Mouse (Mus musculus): Measurements from ENCODE around the gene Pip4p1.
"Not testable (repeated sequence)": the region's sequence is repeated elsewhere in the genome, so short reads cannot be mapped to it uniquely, and the experiment has no call there.

Gene Pip4p1

GRCm38 (mm10) chr14:50930754-50931492 lies at the start of gene Pip4p1, which contains the start of gene Pnp:
Gene Pip4p1, minus strand, starts transcription at chr14:50930856.
Gene Pnp, plus strand, starts transcription at chr14:50931082.
- DNase-seq = peak; percentile 99 to 100

GRCm38 (mm10) chr14:50979631-50980030 lies 49.0 kb upstream of the Pip4p1 start:
- DNase-seq = no peak

- not testable (repeated sequence) for DNase-seq
Measured at GRCm38 (mm10) chr14:50978451-50978850, 47.8 kb upstream of the Pip4p1 start.

GRCm38 (mm10) chr14:50976674-50977073 lies 46.0 kb upstream of the Pip4p1 start:
- peak in 1 of 2 experiments; percentile 27 for DNase-seq

GRCm38 (mm10) chr14:50975001-50975400 lies 44.3 kb upstream of the Pip4p1 start:
- no peak for DNase-seq

- DNase-seq = no peak
Measured at GRCm38 (mm10) chr14:50973700-50974099, 43.0 kb upstream of the Pip4p1 start.

GRCm38 (mm10) chr14:50973054-50973453 lies 42.4 kb upstream of the Pip4p1 start:
- DNase-seq = not testable (repeated sequence)

- DNase-seq = no peak
Measured at GRCm38 (mm10) chr14:50970822-50971221, 40.2 kb upstream of the Pip4p1 start.

- DNase-seq = no peak
Measured at GRCm38 (mm10) chr14:50969558-50970544, 39.2 kb upstream of the Pip4p1 start.

- DNase-seq = no peak
Measured at GRCm38 (mm10) chr14:50969041-50969440, 38.4 kb upstream of the Pip4p1 start.

GRCm38 (mm10) chr14:50968216-50968980 lies 37.7 kb upstream of the Pip4p1 start:
- no peak for DNase-seq

GRCm38 (mm10) chr14:50958289-50958995 lies 27.8 kb upstream of the Pip4p1 start:
- DNase-seq = not testable (repeated sequence)

GRCm38 (mm10) chr14:50957146-50957545 lies 26.5 kb upstream of the Pip4p1 start:
- not testable (repeated sequence) for DNase-seq

GRCm38 (mm10) chr14:50956724-50957123 lies 26.1 kb upstream of the Pip4p1 start:
- not testable (repeated sequence) for DNase-seq

- DNase-seq = peak; percentile 73 to 77
Measured at GRCm38 (mm10) chr14:50955942-50956508, 25.4 kb upstream of the Pip4p1 start, which contains the start of gene Pnp2. Gene Pnp2, plus strand, starts transcription at chr14:50955992.

- no peak for DNase-seq
Measured at GRCm38 (mm10) chr14:50955487-50955886, 24.8 kb upstream of the Pip4p1 start.

GRCm38 (mm10) chr14:50945526-50945925 lies 14.9 kb upstream of the Pip4p1 start:
- not testable (repeated sequence) for DNase-seq

- DNase-seq = not testable (repeated sequence)
Measured at GRCm38 (mm10) chr14:50945081-50945480, 14.4 kb upstream of the Pip4p1 start.

- not testable (repeated sequence) for DNase-seq
Measured at GRCm38 (mm10) chr14:50944668-50945033, 14.0 kb upstream of the Pip4p1 start.

- DNase-seq = peak; percentile 89 to 91
Measured at GRCm38 (mm10) chr14:50943932-50944667, 13.4 kb upstream of the Pip4p1 start, which contains the start of gene Gm49342. Gene Gm49342, plus strand, starts transcription at chr14:50944517.

GRCm38 (mm10) chr14:50938940-50939339 lies 8.3 kb upstream of the Pip4p1 start:
- DNase-seq = peak; percentile 33 to 37

Data from B cell, adult 2 months (primary cell).